Mouse (Mus musculus): Measurements from ENCODE around the gene Slc43a2.

The Slc43a2 gene

GRCm38 (mm10) chr11:75531469-75532242 is at the start of gene Slc43a2:
Gene Slc43a2 (plus strand): TSS chr11:75531694.
- DNase-seq = peak; percentile 95

GRCm38 (mm10) chr11:75486192-75486591 is 45.3 kb upstream of the Slc43a2 start:
- no peak for DNase-seq

- DNase-seq = peak; percentile 98
These were observed 44.8 kb upstream of the Slc43a2 start, which contains the start of gene Prpf8 for GRCm38 (mm10) chr11:75486601-75487285. Gene Prpf8 (plus strand): TSS chr11:75486816.

- DNase-seq = no peak
These were observed 44.0 kb upstream of the Slc43a2 start for GRCm38 (mm10) chr11:75487496-75487895.

- no peak for DNase-seq
These were observed 37.0 kb upstream of the Slc43a2 start for GRCm38 (mm10) chr11:75494296-75495049.

- no peak for DNase-seq
These were observed 33.4 kb upstream of the Slc43a2 start for GRCm38 (mm10) chr11:75498126-75498525.

GRCm38 (mm10) chr11:75508162-75508561 is 23.3 kb upstream of the Slc43a2 start:
- no peak for DNase-seq

- no peak for DNase-seq
These were observed 22.6 kb upstream of the Slc43a2 start for GRCm38 (mm10) chr11:75508904-75509303.

- DNase-seq = no peak
These were observed 21.5 kb upstream of the Slc43a2 start, which contains the start of gene Rilp for GRCm38 (mm10) chr11:75509741-75510626. Gene Rilp (plus strand): TSS chr11:75510094.

GRCm38 (mm10) chr11:75510627-75510993 is 20.9 kb upstream of the Slc43a2 start:
- peak; percentile 93 for DNase-seq

- DNase-seq = no peak
These were observed 20.3 kb upstream of the Slc43a2 start for GRCm38 (mm10) chr11:75511213-75511612.

- DNase-seq = no peak
These were observed 19.0 kb upstream of the Slc43a2 start for GRCm38 (mm10) chr11:75512301-75513018.

GRCm38 (mm10) chr11:75513336-75513735 is 18.2 kb upstream of the Slc43a2 start, which contains the start of gene Scarf1:
Gene Scarf1 (plus strand): TSS chr11:75513540.
- DNase-seq = no peak

- no peak for DNase-seq
These were observed 16.3 kb upstream of the Slc43a2 start for GRCm38 (mm10) chr11:75515186-75515585.

- DNase-seq = no peak
These were observed 11.5 kb upstream of the Slc43a2 start for GRCm38 (mm10) chr11:75519834-75520633.

GRCm38 (mm10) chr11:75521609-75522008 is 9.9 kb upstream of the Slc43a2 start:
- DNase-seq = no peak

- DNase-seq = no peak
These were observed 8.7 kb upstream of the Slc43a2 start for GRCm38 (mm10) chr11:75522793-75523192.

- DNase-seq = no peak
These were observed 5.9 kb upstream of the Slc43a2 start for GRCm38 (mm10) chr11:75525531-75526125.

- DNase-seq = no peak
These were observed 4.6 kb upstream of the Slc43a2 start for GRCm38 (mm10) chr11:75526943-75527342.

- DNase-seq = no peak
These were observed 1.7 kb upstream of the Slc43a2 start for GRCm38 (mm10) chr11:75529771-75530170.

All from thymus, postnatal 25 days (tissue).